Mouse (Mus musculus): ENCODE data around the gene Pcnx3. TPM values are rescaled to one million over a fixed set of nuclear protein-coding genes. Genes with fewer than 3 reads are reported as not detected.

Pcnx3 gene
- polyA plus RNA-seq, 1 experiment: 39.7 TPM

DNA sequence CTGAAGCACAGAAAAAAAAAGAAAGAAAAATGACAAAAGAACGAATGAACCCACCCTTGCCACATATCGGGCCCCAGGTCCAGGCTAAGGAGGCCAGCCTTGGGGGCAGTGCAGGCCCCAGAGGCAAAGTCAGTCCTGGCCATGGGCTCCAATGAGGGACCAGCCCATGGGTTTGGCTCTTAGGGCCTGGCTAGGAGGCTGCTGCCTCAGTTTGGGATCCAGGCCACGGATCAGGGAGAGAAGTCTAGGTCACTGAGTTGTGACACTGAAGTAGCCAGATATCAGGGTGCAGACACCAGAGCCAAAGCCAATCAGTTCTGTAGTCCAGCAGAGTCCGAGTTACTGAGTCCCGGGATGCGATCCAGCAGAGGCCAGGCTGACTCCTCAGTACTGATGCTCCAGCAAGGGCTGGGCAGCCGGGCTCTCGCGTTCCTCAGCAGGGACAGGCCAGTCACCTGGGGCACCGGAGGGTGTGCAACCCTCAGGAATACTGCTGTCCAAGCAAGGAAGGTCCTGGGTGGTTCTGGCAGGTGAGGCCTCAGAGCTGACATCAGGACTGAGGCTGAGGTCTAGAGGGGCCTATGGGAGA lies 23.9 kb downstream of the Pcnx3 start:
- peaks cover 2% of the 10 kb centered on the region for H3K4me1 ChIP-seq (ENCODE audit: control insufficient read depth, insufficient read depth, low read length)
- H3K27me3 ChIP-seq (ENCODE audit: control insufficient read depth, insufficient read depth, low read length, poor library complexity, severe bottlenecking): no peaks in the 10 kb centered on the region
- no peaks in the 10 kb centered on the region for H3K9me3 ChIP-seq (replicated peaks; ENCODE audit: control insufficient read depth, insufficient read depth, low read length, poor library complexity, severe bottlenecking)
- H3K27ac ChIP-seq (ENCODE audit: insufficient read depth, low read length): no peak overlapping the region
- H3K4me3 ChIP-seq (ENCODE audit: low read depth, low read length): no peak overlapping the region
- TF ChIP-seq POLR2A (IDR thresholded peaks at IDR 0.05; ENCODE audit: insufficient read depth, low read length) (no peak), CTCF (IDR thresholded peaks at IDR 0.05; ENCODE audit: low read depth, low read length) (no peak), EP300 (IDR thresholded peaks at IDR 0.05; ENCODE audit: insufficient read depth, low read depth, low read length) (no peak)
- no peaks in the 10 kb centered on the region for H3K36me3 ChIP-seq (ENCODE audit: control insufficient read depth, insufficient read depth, low read length, poor library complexity, severe bottlenecking)
- H3K9ac ChIP-seq (ENCODE audit: low read depth, poor library complexity, severe bottlenecking): no peak overlapping the region

DNA sequence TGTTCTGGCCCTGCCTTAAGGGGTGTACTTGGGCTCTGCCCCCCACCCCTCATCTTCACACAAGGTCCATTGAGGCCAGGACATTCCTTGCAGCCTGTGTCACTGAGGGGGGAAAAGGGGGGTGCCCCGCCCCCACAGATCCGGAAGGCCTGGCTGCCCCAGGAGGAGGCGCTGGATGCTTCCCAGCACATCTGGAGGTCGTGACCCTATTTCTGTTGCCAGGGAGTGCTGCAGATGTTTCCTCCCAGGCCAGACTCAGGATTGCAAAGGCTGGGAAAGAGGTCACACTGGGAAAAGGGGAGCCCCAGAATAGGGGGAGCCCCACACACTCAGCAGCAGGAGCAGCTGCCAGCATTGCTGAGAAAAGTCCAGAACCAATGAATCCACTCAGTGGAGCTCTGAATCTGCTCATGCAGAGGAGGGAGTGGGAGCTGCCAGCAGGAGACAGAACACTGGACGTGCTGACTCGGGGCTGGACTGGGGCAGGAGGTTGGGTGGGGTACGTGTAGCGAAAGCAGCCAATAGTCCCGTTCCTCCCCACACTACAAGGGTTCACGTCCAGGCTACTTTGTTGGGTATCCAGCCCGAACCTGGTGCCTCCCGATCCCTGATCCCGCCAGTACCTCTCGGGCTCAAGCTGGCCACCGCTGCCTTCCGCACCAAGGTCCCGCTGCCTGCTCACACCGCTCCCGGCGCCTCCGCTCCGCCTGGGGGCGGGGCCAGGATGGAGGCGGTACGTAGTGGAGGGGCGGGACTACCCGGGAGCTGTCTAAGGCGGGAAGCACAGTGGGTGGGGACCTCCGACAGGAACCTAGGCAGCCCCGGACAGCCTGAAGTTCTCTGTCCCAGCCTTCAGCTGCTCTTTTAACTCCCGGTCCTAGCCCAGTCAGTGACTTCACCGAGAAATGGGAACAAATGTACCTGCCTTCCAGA lies 25.5 kb downstream of the Pcnx3 start, which contains the start of gene Sipa1:
Sipa1 (minus strand) TSS at position 727 of the 933 bp plus-strand sequence.
- TF ChIP-seq POLR2A (IDR thresholded peaks at IDR 0.05; ENCODE audit: insufficient read depth, low read length): peak; percentile 58
- no peak for TF ChIP-seq CTCF (IDR thresholded peaks at IDR 0.05; ENCODE audit: low read depth, low read length)
- peaks cover 2% of the 10 kb centered on the region for H3K4me1 ChIP-seq (ENCODE audit: control insufficient read depth, insufficient read depth, low read length)
- no peaks in the 10 kb centered on the region for H3K27me3 ChIP-seq (ENCODE audit: control insufficient read depth, insufficient read depth, low read length, poor library complexity, severe bottlenecking)
- H3K4me3 ChIP-seq (ENCODE audit: low read depth, low read length): peak within 1 kb of the TSS; percentile 71
- H3K9ac ChIP-seq (ENCODE audit: low read depth, poor library complexity, severe bottlenecking): peak within 1 kb of the TSS; percentile 10
- H3K36me3 ChIP-seq (ENCODE audit: control insufficient read depth, insufficient read depth, low read length, poor library complexity, severe bottlenecking): no peaks in the 10 kb centered on the region
- H3K27ac ChIP-seq (ENCODE audit: insufficient read depth, low read length): no peak within 1 kb of the TSS
- no peaks in the 10 kb centered on the region for H3K9me3 ChIP-seq (replicated peaks; ENCODE audit: control insufficient read depth, insufficient read depth, low read length, poor library complexity, severe bottlenecking)

DNA sequence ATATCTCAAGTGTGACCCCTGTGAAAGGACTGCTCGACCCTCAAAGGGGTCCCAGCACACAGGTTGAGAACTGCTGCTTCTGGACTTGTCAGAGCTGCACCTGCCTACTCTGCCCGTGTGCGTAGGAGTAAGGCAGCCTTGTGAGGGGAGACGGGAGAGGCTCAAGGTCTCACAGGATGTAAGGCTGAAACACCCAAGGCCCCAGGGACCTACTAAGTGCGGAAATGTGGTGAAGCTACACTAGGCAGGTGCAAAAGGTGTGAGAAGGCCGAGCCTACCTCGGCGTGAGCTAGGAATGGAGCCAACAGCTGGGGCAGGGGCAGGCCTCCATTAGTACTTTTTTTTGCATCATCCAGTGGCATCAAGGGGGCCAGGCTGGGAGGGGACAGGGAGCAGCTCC lies 26.4 kb downstream of the Pcnx3 start:
- Histone ChIP-seq H3K9ac (ENCODE audit: low read depth, poor library complexity, severe bottlenecking) (no peak overlapping the region), H3K4me1 (ENCODE audit: control insufficient read depth, insufficient read depth, low read length) (peaks cover 2% of the 10 kb centered on the region), H3K4me3 (ENCODE audit: low read depth, low read length) (no peak overlapping the region), H3K27me3 (ENCODE audit: control insufficient read depth, insufficient read depth, low read length, poor library complexity, severe bottlenecking) (no peaks in the 10 kb centered on the region), H3K36me3 (ENCODE audit: control insufficient read depth, insufficient read depth, low read length, poor library complexity, severe bottlenecking) (no peaks in the 10 kb centered on the region), H3K27ac (ENCODE audit: insufficient read depth, low read length) (no peak overlapping the region), H3K9me3 (replicated peaks; ENCODE audit: control insufficient read depth, insufficient read depth, low read length, poor library complexity, severe bottlenecking) (no peaks in the 10 kb centered on the region)
- no peak for TF ChIP-seq CTCF (IDR thresholded peaks at IDR 0.05; ENCODE audit: low read depth, low read length)

DNA sequence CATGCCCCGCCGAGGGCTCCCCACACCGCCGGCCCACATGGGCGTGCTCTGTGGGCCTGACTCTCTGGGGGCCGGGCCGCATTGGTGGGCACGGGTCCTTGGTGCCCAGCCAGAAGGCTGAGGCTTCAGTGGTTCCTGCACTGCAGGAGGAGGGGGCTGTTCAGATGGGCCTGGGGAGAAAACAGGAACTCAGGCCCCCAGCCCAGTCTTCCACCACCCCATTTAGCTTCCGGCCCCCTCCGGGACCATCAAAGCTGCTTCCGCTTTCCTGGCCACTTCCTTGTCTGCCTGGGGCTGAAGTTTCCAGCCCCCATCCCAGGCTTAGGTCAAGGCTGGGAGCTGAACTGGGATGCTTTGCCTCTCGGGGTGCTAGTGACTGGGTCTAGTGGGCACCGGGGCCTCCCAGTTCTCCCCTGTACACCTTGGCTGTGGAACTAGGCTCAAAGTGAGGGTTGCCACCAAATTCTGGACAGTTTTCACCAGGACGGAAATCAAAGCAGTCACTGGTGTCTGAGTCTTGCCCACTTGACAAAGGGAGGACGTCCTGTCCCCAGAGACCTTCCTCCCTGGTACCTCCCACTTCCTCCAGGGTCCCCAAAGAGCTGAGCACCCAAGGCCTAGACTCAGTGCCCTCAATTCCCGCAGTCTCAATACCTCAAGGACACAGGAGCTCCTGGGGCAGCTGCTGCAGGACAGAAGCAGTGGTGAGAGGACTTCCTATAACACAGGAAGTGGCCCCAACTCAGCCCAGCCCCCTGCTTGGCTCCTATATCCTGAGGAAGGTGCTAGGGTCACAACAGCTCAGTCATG lies 27.6 kb downstream of the Pcnx3 start:
- Histone ChIP-seq H3K27ac (ENCODE audit: insufficient read depth, low read length) (no peak overlapping the region), H3K36me3 (ENCODE audit: control insufficient read depth, insufficient read depth, low read length, poor library complexity, severe bottlenecking) (no peaks in the 10 kb centered on the region), H3K27me3 (ENCODE audit: control insufficient read depth, insufficient read depth, low read length, poor library complexity, severe bottlenecking) (no peaks in the 10 kb centered on the region), H3K4me3 (ENCODE audit: low read depth, low read length) (peak overlapping the region; percentile 11), H3K4me1 (ENCODE audit: control insufficient read depth, insufficient read depth, low read length) (peaks cover 2% of the 10 kb centered on the region), H3K9ac (ENCODE audit: low read depth, poor library complexity, severe bottlenecking) (peak overlapping the region; percentile 46; the same call in 1 of the 2 replicates), H3K9me3 (replicated peaks; ENCODE audit: control insufficient read depth, insufficient read depth, low read length, poor library complexity, severe bottlenecking) (no peaks in the 10 kb centered on the region)
- TF ChIP-seq POLR2A (IDR thresholded peaks at IDR 0.05; ENCODE audit: insufficient read depth, low read length) (no peak), EP300 (IDR thresholded peaks at IDR 0.05; ENCODE audit: insufficient read depth, low read depth, low read length) (no peak), CTCF (IDR thresholded peaks at IDR 0.05; ENCODE audit: low read depth, low read length) (no peak)

DNA sequence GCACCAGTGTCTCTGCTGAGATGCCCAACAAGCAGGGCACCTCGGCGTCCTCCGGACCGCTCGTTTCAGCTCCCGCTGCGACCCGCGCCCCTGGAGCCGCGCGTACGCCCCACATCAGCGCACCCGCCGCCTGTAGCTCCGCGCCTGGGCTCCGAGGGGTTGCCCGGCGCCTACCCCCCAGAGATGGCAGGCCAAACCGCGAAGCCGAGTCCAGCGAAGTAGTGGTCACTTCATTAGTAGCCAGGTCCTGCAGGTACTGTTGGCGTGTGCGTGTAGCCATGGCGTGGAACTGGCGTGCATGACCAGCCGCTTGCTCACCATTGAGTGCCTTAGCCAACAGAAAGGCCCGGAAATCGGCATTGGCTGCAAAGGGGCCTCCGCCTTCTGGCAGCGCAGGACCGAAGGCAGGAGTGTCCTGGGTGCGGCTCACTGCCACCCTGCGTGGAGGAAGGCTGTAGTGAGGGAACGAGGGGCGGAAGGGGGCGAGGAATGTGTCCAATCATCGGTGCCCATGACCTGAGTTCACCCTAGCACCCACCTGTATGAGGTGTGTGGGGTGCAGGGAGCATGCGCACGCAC lies 33.9 kb downstream of the Pcnx3 start:
- Histone ChIP-seq H3K36me3 (ENCODE audit: control insufficient read depth, insufficient read depth, low read length, poor library complexity, severe bottlenecking) (no peaks in the 10 kb centered on the region), H3K9ac (ENCODE audit: low read depth, poor library complexity, severe bottlenecking) (peak overlapping the region; percentile 49), H3K4me1 (ENCODE audit: control insufficient read depth, insufficient read depth, low read length) (no peaks in the 10 kb centered on the region), H3K27me3 (ENCODE audit: control insufficient read depth, insufficient read depth, low read length, poor library complexity, severe bottlenecking) (no peaks in the 10 kb centered on the region), H3K4me3 (ENCODE audit: low read depth, low read length) (peak overlapping the region; percentile 73), H3K9me3 (replicated peaks; ENCODE audit: control insufficient read depth, insufficient read depth, low read length, poor library complexity, severe bottlenecking) (no peaks in the 10 kb centered on the region), H3K27ac (ENCODE audit: insufficient read depth, low read length) (no peak overlapping the region)
- TF ChIP-seq EP300 (IDR thresholded peaks at IDR 0.05; ENCODE audit: insufficient read depth, low read depth, low read length) (no peak), POLR2A (IDR thresholded peaks at IDR 0.05; ENCODE audit: insufficient read depth, low read length) (no peak), CTCF (IDR thresholded peaks at IDR 0.05; ENCODE audit: low read depth, low read length) (no peak)
